Mouse (Mus musculus) liver, embryonic 16.5 days (tissue): ENCODE results near the gene Rhpn2. TPM values are rescaled to one million over a fixed set of nuclear protein-coding genes. Genes with fewer than 3 reads are reported as not detected.

ENCODE experiments used
- ATAC-seq: fragments of 200-750 bp; cut with Nextera tagmentation; 2 replicates; pipeline ENCODE4 v1.8.0; 2017; ENCODE audit warnings: low read depth, mild to moderate bottlenecking, moderate number of reproducible peaks, moderate library complexity
- H3K27ac ChIP-seq: fragments of 300-500 bp; sonication (generic); 2 replicates; pipeline ENCODE4 v1.5.1; 2014; ENCODE audit warnings: mild to moderate bottlenecking, low read length
- H3K27me3 ChIP-seq: fragments of 300-500 bp; sonication (generic); 2 replicates; pipeline ENCODE4 v1.6.1; 2014; ENCODE audit warnings: low read depth, low read length, mixed read lengths; ENCODE audit not compliant: control insufficient read depth, insufficient read depth
- H3K36me3 ChIP-seq: fragments of 300-500 bp; sonication (generic); 2 replicates; pipeline ENCODE4 v1.6.1; 2014; ENCODE audit warnings: mild to moderate bottlenecking; ENCODE audit not compliant: control insufficient read depth, insufficient read depth
- H3K4me1 ChIP-seq: fragments of 300-500 bp; sonication (generic); 2 replicates; pipeline ENCODE4 v1.6.1; 2014; ENCODE audit warnings: low read depth, low read length, mixed read lengths; ENCODE audit not compliant: control insufficient read depth
- H3K4me2 ChIP-seq: fragments of 300-500 bp; sonication (generic); 2 replicates; pipeline ENCODE4 v1.6.1; 2014; ENCODE audit warnings: low read depth, low read length, mixed read lengths
- H3K4me3 ChIP-seq: fragments of 300-500 bp; sonication (generic); 2 replicates; pipeline ENCODE4 v1.5.1; 2014; ENCODE audit warnings: low read depth, mild to moderate bottlenecking, low read length
- H3K9ac ChIP-seq: fragments of 300-500 bp; sonication (generic); 2 replicates; pipeline ENCODE4 v1.6.1; 2014; ENCODE audit warnings: low read depth, low read length
- H3K9me3 ChIP-seq: fragments of 300-500 bp; sonication (generic); replicated peaks from 2 replicates; pipeline ENCODE4 v1.6.1; 2016; ENCODE audit warnings: low read length; ENCODE audit not compliant: control insufficient read depth
- WGBS: fragments of 180-500 bp; shearing (Covaris S2); extraction: QIAGEN DNeasy Blood & Tissue Kit; methylation state at CpG from one replicate; pipeline ENCODE4 v1.1.7; 2014; ENCODE audit not compliant: insufficient replicate concordance; 5-methylcytosine and 5-hydroxymethylcytosine counted together
- polyA plus RNA-seq: library from polyadenylated mRNA; unstranded; fragments of >200 nt; fragmentation: Nextera tagmentation; extraction: Ambion mirVana; gene quantifications from 2 replicates; pipeline ENCODE4 v1.2.1, GENCODE M21; 2015

Rhpn2 gene
- polyA plus RNA-seq: 5.6 and 7.1 TPM in 2 replicates

DNA sequence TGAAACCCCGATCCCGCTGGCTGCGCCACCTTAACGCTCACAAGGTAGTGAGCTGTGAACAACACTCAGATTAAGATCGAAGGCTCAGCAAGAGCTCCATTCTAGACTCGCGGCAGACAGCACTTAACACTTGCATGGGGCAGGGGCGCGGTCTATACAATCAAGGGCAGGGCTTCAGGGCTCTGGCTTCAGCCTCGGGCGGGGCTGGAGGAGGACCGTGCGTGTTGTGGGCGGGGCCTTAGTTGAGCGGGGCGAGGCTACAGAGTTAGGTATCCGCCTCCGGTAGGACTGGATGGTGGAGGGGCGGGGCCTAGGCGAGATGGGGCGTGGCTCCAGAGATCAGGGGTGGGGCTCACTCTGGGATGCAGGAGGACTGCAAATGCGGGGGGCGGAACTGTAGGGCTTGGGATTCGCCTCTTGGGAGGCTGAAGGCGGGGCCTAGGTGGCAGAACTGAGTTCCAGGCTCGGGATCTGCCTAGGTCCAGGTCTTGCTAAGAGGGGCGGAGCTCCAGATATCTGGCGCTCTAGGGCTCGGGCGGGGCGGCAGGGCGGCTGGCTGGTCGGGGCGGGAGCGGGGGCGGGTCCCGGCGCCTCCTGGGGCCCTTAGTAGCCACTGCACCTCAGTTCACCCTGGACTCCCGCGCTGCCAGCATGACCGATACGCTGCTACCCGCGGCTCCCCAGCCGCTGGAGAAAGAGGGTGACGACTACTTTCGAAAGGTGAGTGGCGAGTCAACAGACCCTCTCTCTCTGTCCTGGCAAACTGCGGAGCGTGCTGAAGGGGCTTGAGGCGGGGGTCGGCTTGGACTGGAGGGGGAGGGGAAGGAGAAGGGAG is at the start of gene Rhpn2:
Gene Rhpn2 (plus strand): TSS at position 479 of the 835 bp plus-strand sequence.
- Histone ChIP-seq H3K27ac (peak within 1 kb of the TSS; percentile 50), H3K4me3 (peak within 1 kb of the TSS; percentile 67), H3K9ac (peak within 1 kb of the TSS; percentile 63), H3K9me3 (no peaks in the 10 kb centered on the region), H3K36me3 (no peaks in the 10 kb centered on the region), H3K4me2 (peak within 1 kb of the TSS; percentile 95), H3K4me1 (peaks cover 16% of the 10 kb centered on the region), H3K27me3 (peaks cover 43% of the 10 kb centered on the region)
- under 1% methylated on average over 50 of the region's 52 CpGs for WGBS
- peak; percentile 94 for ATAC-seq

DNA sequence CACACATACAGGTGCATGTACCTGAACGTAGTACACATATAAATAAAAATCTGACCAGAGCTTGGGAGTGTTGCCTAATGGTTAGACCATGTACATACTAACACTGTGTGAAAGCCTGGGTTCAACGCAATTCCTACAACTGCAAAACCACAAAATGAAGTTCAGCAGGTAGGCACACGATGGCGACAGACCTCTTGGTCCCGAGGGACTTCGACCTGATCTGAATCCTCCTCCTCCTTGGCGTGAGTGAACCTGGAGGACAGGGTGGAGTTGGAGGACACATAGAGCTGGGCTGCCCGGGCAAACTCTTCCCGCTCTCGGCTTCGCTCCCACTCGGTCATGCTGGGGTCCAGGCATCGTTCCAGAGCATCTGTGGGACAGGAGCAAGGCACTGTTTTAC is 40.5 kb upstream of the Rhpn2 start:
- no peak for ATAC-seq
- 84% methylated on average over 13 of the region's 13 CpGs for WGBS

DNA sequence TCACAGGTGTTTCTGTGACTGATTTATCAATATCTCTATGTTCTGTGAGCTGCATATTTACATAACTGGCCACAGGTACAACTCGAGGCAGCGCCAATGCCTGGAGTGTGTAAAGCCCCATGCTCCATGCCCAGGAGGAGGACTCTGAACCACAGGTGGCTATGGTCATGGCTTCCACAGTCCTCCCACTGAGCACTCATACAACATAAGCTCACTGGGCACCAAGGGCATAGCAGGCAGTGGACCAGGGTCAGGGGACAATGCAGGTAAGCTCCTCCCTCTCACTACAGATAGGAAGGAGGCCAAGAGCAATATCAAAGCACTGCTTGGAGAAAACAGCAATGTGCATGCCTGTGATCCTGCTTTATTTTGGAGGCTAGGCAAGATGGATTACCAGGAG is 38.3 kb upstream of the Rhpn2 start:
- no peaks in the 10 kb centered on the region for H3K27me3 ChIP-seq
- WGBS: 70% methylated on average over 2 of the region's 2 CpGs
- H3K36me3 ChIP-seq: peaks cover 14% of the 10 kb centered on the region; the same call in 1 of the 2 replicates
- H3K9ac ChIP-seq: no peak overlapping the region
- no peaks in the 10 kb centered on the region for H3K9me3 ChIP-seq
- no peak overlapping the region for H3K4me2 ChIP-seq
- no peak overlapping the region for H3K4me3 ChIP-seq
- H3K27ac ChIP-seq: no peak overlapping the region
- no peaks in the 10 kb centered on the region for H3K4me1 ChIP-seq
- ATAC-seq: no peak

More for the DNA sequence above, 40.5 kb upstream of the Rhpn2 start:
- H3K4me1 ChIP-seq: no peaks in the 10 kb centered on the region
- no peak overlapping the region for H3K9ac ChIP-seq
- no peaks in the 10 kb centered on the region for H3K27me3 ChIP-seq
- no peak overlapping the region for H3K4me3 ChIP-seq
- H3K36me3 ChIP-seq: peaks cover 14% of the 10 kb centered on the region; the same call in 1 of the 2 replicates
- no peak overlapping the region for H3K27ac ChIP-seq
- no peak overlapping the region for H3K4me2 ChIP-seq
- H3K9me3 ChIP-seq: no peaks in the 10 kb centered on the region

DNA sequence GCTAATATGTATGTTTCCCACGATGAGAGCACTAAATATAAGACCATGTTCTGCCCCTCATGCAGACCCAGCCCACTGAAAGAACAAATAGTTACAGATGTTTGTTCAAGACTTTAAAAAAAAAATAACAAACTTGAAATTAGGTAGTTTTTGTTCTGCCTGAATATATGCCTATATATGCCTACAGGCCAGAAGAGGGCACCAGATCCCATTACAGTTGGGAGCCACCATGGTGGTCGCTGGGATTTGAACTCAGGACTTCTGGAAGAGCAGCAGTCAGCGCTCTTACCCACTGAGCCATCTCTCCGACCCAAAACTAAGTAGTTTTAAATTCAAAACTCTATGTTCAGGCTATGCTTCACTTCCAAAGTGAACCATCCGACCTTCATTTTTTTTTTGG is 36.1 kb upstream of the Rhpn2 start:
- Histone ChIP-seq H3K4me2 (no peak overlapping the region), H3K9me3 (no peaks in the 10 kb centered on the region), H3K27ac (no peak overlapping the region), H3K27me3 (no peaks in the 10 kb centered on the region), H3K4me1 (no peaks in the 10 kb centered on the region), H3K36me3 (peaks cover 18% of the 10 kb centered on the region; the same call in 1 of the 2 replicates), H3K9ac (no peak overlapping the region), H3K4me3 (no peak overlapping the region)
- 72% methylated on average over 5 of the region's 5 CpGs for WGBS
- no peak for ATAC-seq

DNA sequence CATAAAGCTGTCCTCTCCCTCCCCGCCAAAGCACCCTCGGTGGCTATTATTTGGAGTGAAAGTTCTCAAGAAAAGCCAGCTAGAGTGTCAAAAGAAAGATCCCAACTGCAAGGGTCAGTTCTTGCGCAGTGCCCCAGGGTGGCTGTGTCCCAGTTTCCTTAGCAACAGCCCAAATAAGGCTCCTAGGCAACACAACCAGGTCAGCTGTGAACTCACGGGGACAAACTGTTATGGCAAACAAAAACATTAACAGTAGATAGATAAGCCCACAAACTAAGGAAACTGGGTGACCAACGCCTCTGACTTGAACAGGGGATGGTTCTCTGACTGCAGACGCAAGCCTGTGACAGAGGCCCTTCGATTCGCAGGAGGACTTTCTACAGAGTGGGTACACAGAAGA is 34.3 kb upstream of the Rhpn2 start:
- peaks cover 13% of the 10 kb centered on the region; the same call in 1 of the 2 replicates for H3K36me3 ChIP-seq

DNA sequence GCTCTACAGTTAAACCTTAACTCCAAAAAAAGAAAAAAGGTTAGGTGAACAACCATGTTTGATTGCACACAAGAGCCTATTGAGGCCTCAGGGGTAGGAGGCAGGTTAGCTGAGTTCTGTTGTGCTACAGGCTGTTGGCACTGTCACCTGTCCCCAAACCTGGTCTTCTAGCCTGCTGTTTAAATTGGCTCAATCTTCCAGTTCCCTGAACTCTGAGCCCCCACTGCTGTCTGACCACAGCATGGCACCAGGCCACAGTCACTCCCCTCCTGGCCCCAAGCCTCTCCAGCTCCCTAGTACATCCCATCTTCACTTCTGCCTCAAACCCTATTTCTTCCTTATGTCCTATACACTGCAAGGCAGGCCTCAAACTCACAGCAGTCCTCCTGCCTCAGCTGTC is 33.2 kb upstream of the Rhpn2 start:
- Histone ChIP-seq H3K27ac (no peak overlapping the region), H3K4me3 (no peak overlapping the region), H3K27me3 (no peaks in the 10 kb centered on the region), H3K4me2 (no peak overlapping the region), H3K9ac (no peak overlapping the region), H3K9me3 (no peaks in the 10 kb centered on the region), H3K36me3 (peaks cover 5% of the 10 kb centered on the region; the same call in 1 of the 2 replicates), H3K4me1 (no peaks in the 10 kb centered on the region)
- ATAC-seq: no peak

More for the DNA sequence above, 34.3 kb upstream of the Rhpn2 start:
- Histone ChIP-seq H3K27ac (no peak overlapping the region), H3K9ac (no peak overlapping the region), H3K4me3 (no peak overlapping the region), H3K4me1 (no peaks in the 10 kb centered on the region), H3K27me3 (no peaks in the 10 kb centered on the region), H3K4me2 (no peak overlapping the region), H3K9me3 (no peaks in the 10 kb centered on the region)
- 72% methylated on average over 8 of the region's 8 CpGs for WGBS
- ATAC-seq: no peak

DNA sequence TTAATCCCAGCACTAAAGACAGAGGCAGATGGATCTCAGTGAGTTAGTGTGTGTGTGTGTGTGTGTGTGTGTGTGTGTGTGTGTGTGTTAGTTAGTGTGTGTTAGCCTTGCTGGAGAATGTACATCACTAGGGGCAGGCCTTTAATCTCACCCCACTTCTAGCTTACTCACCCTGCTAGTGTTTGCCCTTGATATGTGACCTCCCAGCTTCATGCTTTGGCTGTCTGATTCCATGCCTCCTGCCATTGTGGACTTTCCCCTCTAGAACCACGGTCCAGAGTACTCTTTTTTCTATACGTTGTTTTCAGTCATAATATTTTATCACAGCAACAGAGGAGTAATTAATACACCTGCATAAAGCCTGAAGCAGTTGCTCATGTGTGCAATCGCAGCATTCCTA is 22.8 kb upstream of the Rhpn2 start:
- H3K4me3 ChIP-seq: no peak overlapping the region
- WGBS: 69% methylated on average over 3 of the region's 3 CpGs

DNA sequence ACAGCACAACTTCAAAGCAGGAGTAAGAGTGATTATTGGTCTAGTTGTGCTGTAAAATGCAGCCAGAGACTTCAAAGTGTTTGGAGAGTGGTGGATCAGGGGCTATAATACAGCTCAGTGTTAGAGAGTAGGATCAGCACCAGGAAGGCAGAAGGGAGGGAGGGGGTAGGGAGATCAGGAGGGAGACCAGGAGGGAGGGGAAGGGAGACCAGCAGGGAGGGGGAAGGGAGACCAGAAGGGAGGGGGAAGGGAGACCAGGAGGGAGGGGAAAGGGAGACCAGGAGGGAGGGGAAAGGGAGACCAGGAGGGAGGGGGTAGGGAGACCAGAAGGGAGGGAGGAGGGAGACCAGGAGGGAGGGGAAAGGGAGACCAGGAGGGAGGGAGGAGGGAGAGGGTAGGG is 19.8 kb upstream of the Rhpn2 start:
- Histone ChIP-seq H3K9ac (no peak overlapping the region), H3K36me3 (no peaks in the 10 kb centered on the region), H3K9me3 (no peaks in the 10 kb centered on the region), H3K4me2 (no peak overlapping the region), H3K4me3 (no peak overlapping the region), H3K4me1 (peaks cover 14% of the 10 kb centered on the region), H3K27ac (no peak overlapping the region), H3K27me3 (no peaks in the 10 kb centered on the region)
- no peak for ATAC-seq

More for the DNA sequence above, 22.8 kb upstream of the Rhpn2 start:
- ATAC-seq: no peak
- no peak overlapping the region for H3K27ac ChIP-seq
- no peaks in the 10 kb centered on the region for H3K27me3 ChIP-seq
- 0 out of 2 replicates have a peak, but pooled peaks cover 4% of the 10 kb centered on the region for H3K36me3 ChIP-seq
- no peak overlapping the region for H3K9ac ChIP-seq
- H3K4me2 ChIP-seq: no peak overlapping the region
- no peaks in the 10 kb centered on the region for H3K9me3 ChIP-seq
- no peaks in the 10 kb centered on the region for H3K4me1 ChIP-seq
